Mouse (Mus musculus) limb, embryonic 13.5 days (tissue): ENCODE measurements around the gene Gm26727. TPM values are rescaled to one million over a fixed set of nuclear protein-coding genes. Genes with fewer than 3 reads are reported as not detected.
"Not testable (repeated sequence)": the region's sequence is repeated elsewhere in the genome, so short reads cannot be mapped to it uniquely, and the experiment has no call there.

ENCODE experiments used
- ATAC-seq: fragments of 200-750 bp; cut with Nextera tagmentation; 2 replicates; pipeline ENCODE4 v1.8.0; 2017; ENCODE audit warnings: low read depth, moderate number of reproducible peaks, moderate TSS enrichment; ENCODE audit not compliant: low FRiP score
- H3K27ac ChIP-seq: fragments of 300-500 bp; sonication (generic); 2 replicates; pipeline ENCODE4 v1.5.1; 2015; ENCODE audit warnings: inconsistent platforms, mild to moderate bottlenecking, moderate library complexity
- H3K27me3 ChIP-seq: fragments of 300-500 bp; sonication (generic); 2 replicates; pipeline ENCODE4 v1.6.1; 2015; ENCODE audit warnings: mild to moderate bottlenecking, inconsistent platforms
- H3K36me3 ChIP-seq: fragments of 300-500 bp; sonication (generic); 2 replicates; pipeline ENCODE4 v1.6.1; 2015; ENCODE audit warnings: inconsistent platforms, mild to moderate bottlenecking, moderate library complexity
- H3K4me1 ChIP-seq: fragments of 300-500 bp; sonication (generic); 2 replicates; pipeline ENCODE4 v1.6.1; 2015; ENCODE audit warnings: inconsistent platforms
- H3K4me2 ChIP-seq: fragments of 300-500 bp; sonication (generic); replicated peaks from 2 replicates; pipeline ENCODE4 v1.6.1; 2015; ENCODE audit warnings: inconsistent platforms, mild to moderate bottlenecking, moderate library complexity
- H3K4me3 ChIP-seq: fragments of 300-500 bp; sonication (generic); 2 replicates; pipeline ENCODE4 v1.5.1; 2015; ENCODE audit warnings: moderate library complexity, mild to moderate bottlenecking, inconsistent platforms
- H3K9ac ChIP-seq: fragments of 300-500 bp; sonication (generic); 2 replicates; pipeline ENCODE4 v1.6.1; 2015; ENCODE audit warnings: mild to moderate bottlenecking, inconsistent platforms
- H3K9me3 ChIP-seq: fragments of 300-500 bp; sonication (generic); 2 replicates; pipeline ENCODE4 v1.6.1; 2016; ENCODE audit warnings: inconsistent platforms
- WGBS: fragments of 180-500 bp; shearing (Covaris S2); methylation state at CpG from one replicate; pipeline ENCODE4 v1.1.7; 2015; 5-methylcytosine and 5-hydroxymethylcytosine counted together
- polyA plus RNA-seq: library from polyadenylated mRNA; unstranded; fragments of >200 nt; fragmentation: Nextera tagmentation; extraction: Ambion mirVana; gene quantifications from 2 replicates; pipeline ENCODE4 v1.2.1, GENCODE M21; 2015

The Gm26727 gene
- not detected in 2 replicates for polyA plus RNA-seq

DNA sequence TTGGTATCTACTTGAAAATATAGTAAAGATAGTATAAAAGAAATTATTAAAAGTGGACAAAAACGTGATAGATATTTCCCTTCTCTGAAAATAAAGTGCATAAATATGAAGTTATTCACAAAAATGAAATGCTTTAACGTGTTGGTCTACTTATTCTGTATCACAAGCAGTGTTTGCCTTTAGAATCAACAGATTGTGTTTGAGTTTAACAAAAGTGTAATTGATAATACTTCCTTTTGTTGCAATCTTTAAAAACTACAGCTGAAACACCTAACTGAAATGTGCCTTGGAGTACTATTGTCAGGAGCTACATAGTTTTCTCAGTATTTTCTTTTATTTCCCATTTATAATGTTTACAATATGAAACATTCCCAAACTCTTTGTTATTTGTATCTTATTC is at the start of gene Gm26727:
Gene Gm26727, minus strand, starts transcription at position 101 of the 400 bp plus-strand sequence.
- Histone ChIP-seq H3K4me1 (no peaks in the 10 kb centered on the region), H3K4me2 (no peak within 1 kb of the TSS), H3K9ac (no peak within 1 kb of the TSS), H3K27ac (no peak within 1 kb of the TSS), H3K9me3 (no peaks in the 10 kb centered on the region), H3K36me3 (no peaks in the 10 kb centered on the region), H3K27me3 (no peaks in the 10 kb centered on the region), H3K4me3 (no peak within 1 kb of the TSS)
- no peak for ATAC-seq
- WGBS = 63% methylated on average over 2 of the region's 2 CpGs

DNA sequence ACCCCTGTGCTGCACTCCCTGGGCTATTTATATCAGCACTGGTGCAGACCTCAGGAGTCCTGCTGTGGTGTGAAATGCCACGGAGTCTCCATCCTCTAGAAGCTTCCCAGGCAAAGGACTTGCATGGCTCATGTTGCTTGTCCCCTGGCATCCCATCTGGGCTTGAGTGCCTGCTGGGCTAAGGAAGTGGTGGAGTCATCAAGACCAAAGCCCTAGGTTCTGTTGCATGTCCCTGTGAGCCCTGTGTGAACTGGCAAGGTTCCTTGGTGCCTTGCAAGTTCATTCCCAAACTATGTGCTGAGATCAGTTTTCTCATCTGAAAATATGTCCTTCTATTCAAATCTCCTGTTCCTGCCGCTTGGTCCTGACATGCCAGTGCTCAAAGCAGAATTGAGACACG is 48.1 kb upstream of the Gm26727 start:
- Histone ChIP-seq H3K9ac (no peak overlapping the region), H3K4me1 (peaks cover 5% of the 10 kb centered on the region; the same call in 1 of the 2 replicates), H3K27me3 (peaks cover 3% of the 10 kb centered on the region; the same call in 1 of the 2 replicates), H3K9me3 (no peaks in the 10 kb centered on the region), H3K4me3 (no peak overlapping the region), H3K4me2 (no peak overlapping the region), H3K27ac (no peak overlapping the region), H3K36me3 (no peaks in the 10 kb centered on the region)
- ATAC-seq = no peak
- 63% methylated on average over 3 of the region's 3 CpGs for WGBS

DNA sequence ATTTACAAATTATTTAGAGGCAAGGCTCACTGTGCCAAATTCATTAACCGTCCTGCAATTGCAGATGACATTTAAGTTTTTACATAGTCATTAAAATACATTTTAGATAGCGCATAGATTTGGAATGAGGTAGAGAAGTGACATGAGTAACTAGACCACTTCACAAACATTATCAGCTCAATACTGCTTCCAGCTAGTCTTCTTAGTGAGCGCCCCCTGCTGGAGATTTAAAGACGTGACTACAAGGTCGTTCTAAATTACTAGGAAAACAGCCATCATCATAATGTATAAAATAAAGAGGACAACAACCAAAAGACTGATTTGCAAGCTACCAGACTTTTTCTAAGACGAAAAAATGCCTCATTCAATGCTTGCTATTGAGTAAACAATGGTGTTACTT is 44.8 kb upstream of the Gm26727 start:
- Histone ChIP-seq H3K27me3 (peaks cover 3% of the 10 kb centered on the region; the same call in 1 of the 2 replicates), H3K36me3 (no peaks in the 10 kb centered on the region), H3K9ac (no peak overlapping the region), H3K27ac (no peak overlapping the region), H3K4me3 (no peak overlapping the region), H3K9me3 (no peaks in the 10 kb centered on the region), H3K4me2 (no peak overlapping the region), H3K4me1 (no peaks in the 10 kb centered on the region)
- 19% methylated on average over 6 of the region's 6 CpGs for WGBS
- no peak for ATAC-seq

DNA sequence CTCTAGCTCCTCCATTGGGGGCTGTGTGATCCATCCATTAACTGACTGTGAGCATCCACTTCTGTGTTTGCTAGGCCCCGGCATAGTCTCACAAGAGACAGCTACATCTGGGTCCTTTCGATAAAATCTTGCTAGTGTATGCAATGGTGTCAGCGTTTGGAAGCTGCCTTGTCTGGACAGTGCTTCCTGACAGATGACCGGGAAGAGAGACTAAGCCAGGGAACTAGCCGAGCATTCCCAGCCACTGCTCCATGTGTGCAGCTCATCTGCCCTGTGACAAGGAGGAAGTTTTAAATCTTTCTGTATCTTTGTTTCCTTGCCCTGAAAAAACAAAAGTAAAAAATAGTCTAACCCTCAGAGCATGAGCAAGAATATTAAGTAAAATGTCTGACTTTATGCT is 37.0 kb upstream of the Gm26727 start:
- not testable (repeated sequence) for H3K4me3 ChIP-seq, H3K4me1 ChIP-seq, ATAC-seq, H3K9ac ChIP-seq, H3K27ac ChIP-seq, H3K4me2 ChIP-seq, H3K36me3 ChIP-seq, H3K27me3 ChIP-seq, H3K9me3 ChIP-seq
- 85% methylated on average over 5 of the region's 5 CpGs for WGBS

DNA sequence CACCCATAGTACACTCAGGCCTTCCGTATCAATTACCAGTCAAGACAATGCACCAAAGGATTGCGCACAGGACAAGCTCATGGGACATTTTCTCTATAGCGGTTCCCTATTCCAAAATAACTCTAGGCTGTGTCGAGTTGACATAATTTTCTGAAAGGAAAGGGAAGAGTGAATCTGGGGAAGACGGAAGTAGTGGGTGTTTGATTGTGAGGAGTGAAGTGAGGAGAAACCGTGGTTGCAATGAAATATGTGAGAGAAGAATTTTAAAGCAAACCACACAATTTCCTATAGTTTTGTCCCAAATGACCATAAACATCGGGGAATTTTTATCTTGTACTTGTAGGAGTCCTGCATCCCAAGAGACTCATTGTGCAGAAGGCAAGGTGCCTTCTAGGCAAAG is 34.1 kb upstream of the Gm26727 start:
- Histone ChIP-seq H3K4me3 (no peak overlapping the region), H3K4me2 (no peak overlapping the region), H3K4me1 (no peaks in the 10 kb centered on the region), H3K9ac (no peak overlapping the region), H3K27me3 (no peaks in the 10 kb centered on the region), H3K36me3 (no peaks in the 10 kb centered on the region), H3K27ac (no peak overlapping the region), H3K9me3 (no peaks in the 10 kb centered on the region)
- 91% methylated on average over 7 of the region's 7 CpGs for WGBS
- no peak for ATAC-seq

DNA sequence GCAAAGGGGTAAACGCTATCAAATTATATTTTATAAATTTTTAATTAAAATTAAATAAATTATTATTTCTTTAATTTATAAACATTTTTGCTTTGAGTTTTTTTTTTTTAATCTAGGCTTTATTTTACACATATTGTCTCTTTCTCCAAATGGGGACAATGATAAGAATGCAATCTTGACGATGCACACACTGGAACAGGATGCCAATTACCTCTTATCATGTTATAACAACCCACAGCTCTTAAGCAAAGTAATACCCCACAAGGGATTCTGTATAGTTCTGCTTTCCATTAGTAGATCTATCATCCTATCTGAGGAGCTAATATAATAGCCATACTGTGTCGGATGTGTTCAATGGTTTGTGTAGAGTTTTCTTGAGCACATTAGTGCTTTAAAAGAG is 27.9 kb upstream of the Gm26727 start:
- Histone ChIP-seq H3K4me1 (0 out of 2 replicates have a peak, but pooled peaks cover 4% of the 10 kb centered on the region), H3K27me3 (no peaks in the 10 kb centered on the region), H3K4me3 (no peak overlapping the region), H3K4me2 (no peak overlapping the region), H3K9me3 (no peaks in the 10 kb centered on the region), H3K36me3 (no peaks in the 10 kb centered on the region), H3K9ac (no peak overlapping the region), H3K27ac (no peak overlapping the region)
- ATAC-seq = no peak
- WGBS = 89% methylated on average over 3 of the region's 3 CpGs

DNA sequence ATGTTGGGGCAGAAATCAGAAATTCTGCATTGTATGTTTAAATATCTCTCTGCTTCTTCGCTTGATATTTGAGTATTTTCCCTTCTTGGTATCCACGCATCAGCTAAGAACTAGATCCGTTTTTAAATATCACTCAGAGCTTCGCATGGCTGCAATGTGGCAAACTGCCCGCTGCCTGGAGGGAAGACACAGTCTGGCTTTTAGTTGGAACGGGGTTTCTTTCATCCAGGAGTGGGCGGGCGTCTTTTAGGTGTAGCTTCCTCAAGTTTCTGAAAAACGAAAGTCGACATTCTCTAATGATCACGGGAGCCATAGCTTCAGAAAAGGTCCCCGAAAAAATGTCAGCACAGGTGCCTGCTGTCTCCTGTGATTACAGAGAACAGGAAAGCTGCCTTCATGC is 14.2 kb upstream of the Gm26727 start:
- Histone ChIP-seq H3K36me3 (no peaks in the 10 kb centered on the region), H3K27ac (no peak overlapping the region), H3K4me1 (no peaks in the 10 kb centered on the region), H3K9me3 (no peaks in the 10 kb centered on the region), H3K27me3 (no peaks in the 10 kb centered on the region), H3K9ac (no peak overlapping the region), H3K4me2 (no peak overlapping the region), H3K4me3 (no peak overlapping the region)
- ATAC-seq = no peak
- 65% methylated on average over 12 of the region's 12 CpGs for WGBS

DNA sequence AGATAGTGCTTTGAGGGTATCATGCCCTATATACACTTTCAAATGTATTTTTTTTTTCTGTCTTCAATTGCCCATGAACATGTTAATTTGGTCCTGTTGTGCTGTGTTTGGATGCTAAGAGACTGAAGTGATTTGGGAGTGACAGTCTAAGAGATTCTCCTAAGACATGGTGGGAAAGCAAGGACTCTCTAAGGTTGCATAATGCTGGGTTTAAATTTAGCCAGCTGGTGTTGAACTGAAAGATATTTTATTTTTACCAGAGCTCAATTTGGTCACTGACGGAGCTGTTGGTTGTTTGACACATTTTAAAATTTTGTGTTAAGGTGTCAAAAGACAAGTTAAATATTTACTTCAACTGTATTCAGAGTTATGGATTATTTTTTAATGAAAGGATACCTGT is 13.8 kb upstream of the Gm26727 start:
- no peaks in the 10 kb centered on the region for H3K27me3 ChIP-seq
- no peak overlapping the region for H3K4me3 ChIP-seq
- ATAC-seq = no peak
- 68% methylated on average over 1 of the region's 1 CpGs for whole genome bisulfite sequencing
- no peaks in the 10 kb centered on the region for H3K36me3 ChIP-seq
- H3K27ac ChIP-seq = no peak overlapping the region
- H3K4me2 ChIP-seq = no peak overlapping the region
- H3K9me3 ChIP-seq = no peaks in the 10 kb centered on the region
- no peak overlapping the region for H3K9ac ChIP-seq
- H3K4me1 ChIP-seq = no peaks in the 10 kb centered on the region

DNA sequence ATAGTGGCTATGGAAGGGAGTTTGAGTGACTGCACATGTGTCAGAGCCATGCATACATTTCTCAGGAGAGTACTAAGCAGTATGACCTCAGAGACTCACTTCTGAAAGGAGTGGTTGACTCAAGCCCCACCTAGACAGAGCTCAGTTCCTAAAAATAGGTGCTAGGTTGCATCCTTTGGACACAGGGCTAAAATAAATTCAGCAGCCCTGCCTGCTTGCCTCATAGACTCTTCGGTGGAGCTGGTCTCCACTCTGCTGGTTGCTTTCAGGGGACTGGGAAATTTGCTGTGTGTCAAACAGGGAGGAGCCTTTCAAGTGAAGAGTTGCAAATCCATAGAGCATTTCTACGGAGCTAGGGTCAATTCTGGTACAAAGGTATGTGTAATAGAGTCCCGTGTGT is 12.8 kb upstream of the Gm26727 start, which contains the start of gene Xirp2:
Gene Xirp2, plus strand, starts transcription at position 223 of the 400 bp plus-strand sequence.
- no peaks in the 10 kb centered on the region for H3K27me3 ChIP-seq
- H3K4me1 ChIP-seq = no peaks in the 10 kb centered on the region
- H3K36me3 ChIP-seq = no peaks in the 10 kb centered on the region
- WGBS = 74% methylated on average over 3 of the region's 3 CpGs
- H3K4me3 ChIP-seq = no peak within 1 kb of the TSS
- H3K4me2 ChIP-seq = no peak within 1 kb of the TSS
- H3K9me3 ChIP-seq = no peaks in the 10 kb centered on the region
- ATAC-seq = no peak
- H3K9ac ChIP-seq = no peak within 1 kb of the TSS
- no peak within 1 kb of the TSS for H3K27ac ChIP-seq

DNA sequence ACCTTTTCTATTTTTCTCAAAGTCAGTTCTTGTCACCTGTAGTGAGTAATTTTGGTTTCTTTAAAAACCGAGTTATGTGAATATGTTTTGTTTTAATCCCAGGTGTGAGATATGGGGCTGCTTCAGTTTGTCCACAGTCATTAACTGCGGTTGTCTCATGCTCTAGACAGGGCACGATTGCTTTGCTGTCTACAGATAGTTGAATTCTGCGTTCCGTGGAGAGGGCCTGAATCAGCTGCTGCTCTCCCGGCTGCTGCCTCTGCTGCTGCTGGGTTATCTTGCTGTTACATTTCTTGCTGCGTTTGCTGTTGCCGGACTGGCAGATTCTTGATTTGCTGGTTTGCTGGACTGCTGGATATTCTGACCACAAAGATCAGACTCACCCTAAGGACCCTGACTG is 5.3 kb upstream of the Gm26727 start:
- Histone ChIP-seq H3K36me3 (no peaks in the 10 kb centered on the region), H3K27ac (no peak overlapping the region), H3K4me2 (no peak overlapping the region), H3K9ac (no peak overlapping the region), H3K4me3 (no peak overlapping the region), H3K4me1 (no peaks in the 10 kb centered on the region), H3K9me3 (no peaks in the 10 kb centered on the region), H3K27me3 (no peaks in the 10 kb centered on the region)
- ATAC-seq = no peak
- WGBS = 87% methylated on average over 8 of the region's 8 CpGs

DNA sequence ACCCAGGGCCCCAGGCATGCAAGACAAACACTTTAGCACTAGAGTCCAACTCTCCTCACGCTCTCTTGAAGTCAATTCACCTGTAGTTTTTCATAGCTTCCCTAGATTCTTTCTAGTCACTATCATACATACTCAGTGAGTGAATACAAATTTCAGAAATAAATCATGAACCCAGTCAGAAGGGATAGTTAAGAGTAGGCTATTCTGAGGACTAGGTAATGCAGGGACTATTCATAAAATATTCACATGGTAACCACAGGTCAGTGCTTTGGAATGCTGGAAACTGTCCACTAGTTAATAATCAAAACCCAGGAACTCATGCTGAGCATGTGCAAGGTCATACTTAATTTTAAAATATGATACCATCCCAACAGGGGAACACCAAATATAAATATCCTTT is 10.2 kb downstream of the Gm26727 start:
- H3K27ac ChIP-seq = no peak overlapping the region
- no peak for ATAC-seq
- no peaks in the 10 kb centered on the region for H3K36me3 ChIP-seq
- H3K9ac ChIP-seq = no peak overlapping the region
- no peaks in the 10 kb centered on the region for H3K9me3 ChIP-seq
- H3K4me1 ChIP-seq = no peaks in the 10 kb centered on the region
- H3K4me2 ChIP-seq = no peak overlapping the region
- no peak overlapping the region for H3K4me3 ChIP-seq
- no peaks in the 10 kb centered on the region for H3K27me3 ChIP-seq
- WGBS = 77% methylated on average over 1 of the region's 1 CpGs

DNA sequence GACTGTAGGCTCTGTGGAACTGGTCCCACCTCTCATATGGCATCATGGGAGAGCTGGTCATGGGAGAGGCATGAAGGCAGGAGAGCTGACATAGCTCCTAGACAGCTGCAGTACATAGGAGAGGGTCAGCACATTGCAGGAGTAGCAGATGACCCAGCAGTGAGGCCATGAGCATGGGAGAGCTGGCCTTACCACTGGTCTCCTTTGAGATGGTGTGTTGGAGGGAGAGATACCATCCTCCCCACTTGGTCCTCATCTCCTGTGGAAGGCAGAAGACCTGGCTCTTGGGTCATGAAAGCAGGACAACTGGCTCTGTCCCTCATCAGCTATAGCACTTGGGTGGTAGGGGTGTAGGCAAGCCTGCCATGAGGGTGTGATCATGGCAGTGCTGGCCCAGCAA is 12.1 kb downstream of the Gm26727 start:
- Histone ChIP-seq H3K4me3 (no peak overlapping the region), H3K36me3 (no peaks in the 10 kb centered on the region), H3K9me3 (no peaks in the 10 kb centered on the region), H3K9ac (no peak overlapping the region), H3K4me2 (no peak overlapping the region), H3K27me3 (no peaks in the 10 kb centered on the region), H3K4me1 (no peaks in the 10 kb centered on the region), H3K27ac (no peak overlapping the region)
- no peak for ATAC-seq

DNA sequence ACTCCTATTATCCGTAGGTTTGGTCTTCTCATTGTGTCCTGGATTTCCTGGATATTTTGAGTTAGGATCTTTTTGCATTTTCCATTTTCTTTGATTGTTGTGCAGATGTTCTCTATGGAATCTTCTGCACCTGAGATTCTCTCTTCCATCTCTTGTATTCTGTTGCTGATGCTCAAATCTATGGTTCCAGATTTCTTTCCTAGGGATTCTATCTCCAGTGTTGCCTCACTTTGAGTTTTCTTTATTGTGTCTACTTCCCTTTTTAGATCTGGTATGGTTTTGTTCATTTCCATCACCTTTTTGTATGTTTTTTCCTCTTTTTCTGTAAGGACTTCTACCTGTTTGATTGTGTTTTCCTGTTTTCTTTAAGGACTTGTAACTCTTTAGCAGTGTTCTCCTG is 19.6 kb downstream of the Gm26727 start, which contains the start of gene Gm21830:
Gene Gm21830, plus strand, starts transcription at position 301 of the 400 bp plus-strand sequence.
- not testable (repeated sequence) for H3K4me2 ChIP-seq, H3K4me3 ChIP-seq, H3K4me1 ChIP-seq, H3K27me3 ChIP-seq, H3K9me3 ChIP-seq, H3K36me3 ChIP-seq, H3K27ac ChIP-seq, ATAC-seq, H3K9ac ChIP-seq
- WGBS = no CpG with 5 or more reads among the region's 1 CpGs
